Mouse (Mus musculus): Measurements from ENCODE around the gene Hmox1.
A peak's percentile ranks its signal among the peaks of the same experiment; 100 is the strongest.

Hmox1 gene

DNA sequence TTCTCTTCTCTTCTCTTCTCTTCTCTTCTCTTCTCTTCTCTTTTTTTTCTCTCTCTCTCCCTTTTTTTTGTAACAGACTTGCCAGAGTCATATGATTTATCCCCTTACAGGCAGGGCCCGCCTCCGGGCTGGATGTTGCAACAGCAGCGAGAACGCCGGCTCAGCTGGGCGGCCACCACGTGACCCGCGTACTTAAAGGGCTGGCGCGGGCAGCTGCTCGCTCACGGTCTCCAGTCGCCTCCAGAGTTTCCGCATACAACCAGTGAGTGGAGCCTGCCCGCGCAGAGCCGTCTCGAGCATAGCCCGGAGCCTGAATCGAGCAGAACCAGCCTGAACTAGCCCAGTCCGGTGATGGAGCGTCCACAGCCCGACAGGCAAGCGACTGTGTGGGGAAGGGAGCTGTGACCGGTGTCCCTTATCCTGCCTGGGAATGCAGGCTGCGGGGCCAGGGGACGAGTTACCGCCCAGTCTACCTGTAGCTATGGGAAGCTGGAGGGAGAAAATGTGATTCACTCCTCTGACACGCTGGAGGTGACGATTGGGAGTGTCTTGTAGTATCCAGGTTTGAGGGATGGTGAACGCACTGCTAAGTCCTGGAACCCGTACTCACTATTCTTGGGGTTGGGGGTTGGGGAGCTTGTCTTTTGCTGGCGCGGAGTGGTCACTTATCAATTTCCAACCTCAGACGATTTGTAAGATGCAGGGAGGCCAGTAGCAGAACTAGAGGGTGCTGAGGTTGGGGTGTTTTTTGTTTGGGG lies at the start of gene Hmox1:
Hmox1 (plus strand) TSS at position 223 of the 758 bp plus-strand sequence.
- H3K9me3 ChIP-seq (ENCODE audit: low read length) = no peaks in the 10 kb centered on the region

DNA sequence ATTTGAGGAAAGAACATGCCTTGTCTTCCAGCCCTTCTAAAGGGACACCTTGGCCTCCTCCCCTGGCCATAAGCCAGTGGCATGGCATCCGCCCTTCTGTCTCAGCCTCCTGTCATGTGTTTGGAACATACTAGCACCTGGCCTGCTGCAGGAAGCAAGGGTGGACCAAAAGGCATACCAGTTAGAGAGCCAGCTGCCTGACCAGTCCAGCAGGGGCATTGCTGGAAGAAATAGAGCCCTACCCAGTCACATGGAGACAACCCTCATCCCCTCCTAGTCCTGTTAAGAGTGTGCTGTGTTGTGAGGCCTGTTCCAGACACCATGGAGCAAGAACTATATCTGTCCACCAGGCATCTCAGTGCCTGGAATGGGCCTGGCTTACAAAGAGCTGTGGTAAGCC lies 47.1 kb upstream of the Hmox1 start:
- H3K27me3 ChIP-seq (ENCODE audit: insufficient read depth, low read length) = no peaks in the 10 kb centered on the region
- no peak for TF ChIP-seq NANOG (IDR thresholded peaks at IDR 0.05; ENCODE audit: borderline replicate concordance, low read length)
- no peak for TF ChIP-seq POU5F1 (IDR thresholded peaks at IDR 0.05; ENCODE audit: borderline replicate concordance, low read length)
- no peak for TF ChIP-seq CTCF (conservative IDR thresholded peaks at IDR 0.05; ENCODE audit: low read length)
- no peaks in the 10 kb centered on the region; the same call in 1 of the 2 replicates for H3K4me1 ChIP-seq (replicated peaks; ENCODE audit: low read depth, low read length)
- peaks cover 60% of the 10 kb centered on the region for H3K36me3 ChIP-seq (ENCODE audit: insufficient read depth, low read length)
- H3K4me3 ChIP-seq (replicated peaks; ENCODE audit: low read length) = no peak overlapping the region
- H3K9me3 ChIP-seq (ENCODE audit: low read length) = no peaks in the 10 kb centered on the region

More for the DNA sequence above, at the start of gene Hmox1:
- no peak for TF ChIP-seq NANOG (IDR thresholded peaks at IDR 0.05; ENCODE audit: borderline replicate concordance, low read length)
- TF ChIP-seq CTCF (conservative IDR thresholded peaks at IDR 0.05; ENCODE audit: low read length) = no peak
- no peak for TF ChIP-seq POU5F1 (IDR thresholded peaks at IDR 0.05; ENCODE audit: borderline replicate concordance, low read length)
- peaks cover 66% of the 10 kb centered on the region for H3K4me1 ChIP-seq (replicated peaks; ENCODE audit: low read depth, low read length)
- peaks cover 39% of the 10 kb centered on the region for H3K36me3 ChIP-seq (ENCODE audit: insufficient read depth, low read length)
- peak within 1 kb of the TSS; percentile 93 for H3K4me3 ChIP-seq (replicated peaks; ENCODE audit: low read length)
- peaks cover 7% of the 10 kb centered on the region; the same call in 1 of the 2 replicates for H3K27me3 ChIP-seq (ENCODE audit: insufficient read depth, low read length)

DNA sequence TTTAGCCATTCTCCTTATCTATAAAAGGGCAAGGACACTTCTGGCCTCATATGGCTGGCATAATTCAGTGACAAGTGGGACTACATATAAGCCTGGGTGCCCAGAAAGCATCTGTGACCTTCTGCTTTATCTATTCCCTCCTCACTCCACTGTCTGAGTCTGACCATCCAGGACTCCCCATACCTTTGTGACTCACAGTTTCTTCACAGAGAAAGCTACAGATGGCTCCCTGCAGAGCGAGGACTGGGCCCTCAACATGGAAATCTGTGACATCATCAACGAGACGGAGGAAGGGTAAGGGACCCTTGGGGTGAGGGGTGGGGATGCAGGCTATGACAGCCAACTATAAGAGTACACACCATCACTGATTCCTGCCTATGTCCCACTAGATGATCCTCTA lies 45.6 kb upstream of the Hmox1 start:
- Histone ChIP-seq H3K4me1 (replicated peaks; ENCODE audit: low read depth, low read length) (no peaks in the 10 kb centered on the region), H3K27me3 (ENCODE audit: insufficient read depth, low read length) (no peaks in the 10 kb centered on the region), H3K4me3 (replicated peaks; ENCODE audit: low read length) (no peak overlapping the region), H3K36me3 (ENCODE audit: insufficient read depth, low read length) (peaks cover 73% of the 10 kb centered on the region), H3K9me3 (ENCODE audit: low read length) (no peaks in the 10 kb centered on the region)
- TF ChIP-seq CTCF (conservative IDR thresholded peaks at IDR 0.05; ENCODE audit: low read length) = no peak
- TF ChIP-seq POU5F1 (IDR thresholded peaks at IDR 0.05; ENCODE audit: borderline replicate concordance, low read length) = no peak
- no peak for TF ChIP-seq NANOG (IDR thresholded peaks at IDR 0.05; ENCODE audit: borderline replicate concordance, low read length)

DNA sequence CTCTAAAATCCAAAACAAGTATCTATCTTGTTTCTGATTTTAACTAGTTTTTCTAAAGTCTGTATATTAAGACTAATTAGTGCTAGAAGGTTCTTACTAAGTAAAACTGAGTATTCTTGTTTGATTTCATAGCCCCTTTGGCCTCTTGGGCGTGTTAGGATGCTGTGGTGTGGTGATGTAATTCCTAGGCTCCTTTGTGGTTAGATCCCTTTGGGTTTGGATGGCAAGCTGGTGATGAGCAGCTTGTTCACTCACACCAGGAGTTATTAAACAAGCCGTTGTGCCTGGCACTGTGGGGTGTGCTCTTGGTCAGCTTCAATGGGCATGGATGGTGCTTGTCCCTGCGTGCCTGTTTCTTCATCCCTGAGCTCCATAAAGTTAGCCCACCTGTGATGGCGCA lies 40.1 kb upstream of the Hmox1 start:
- Histone ChIP-seq H3K27me3 (ENCODE audit: insufficient read depth, low read length) (no peaks in the 10 kb centered on the region), H3K4me1 (replicated peaks; ENCODE audit: low read depth, low read length) (peaks cover 20% of the 10 kb centered on the region), H3K9me3 (ENCODE audit: low read length) (no peaks in the 10 kb centered on the region), H3K4me3 (replicated peaks; ENCODE audit: low read length) (no peak overlapping the region), H3K36me3 (ENCODE audit: insufficient read depth, low read length) (peaks cover 94% of the 10 kb centered on the region)
- TF ChIP-seq NANOG (IDR thresholded peaks at IDR 0.05; ENCODE audit: borderline replicate concordance, low read length) (no peak), CTCF (conservative IDR thresholded peaks at IDR 0.05; ENCODE audit: low read length) (no peak), POU5F1 (IDR thresholded peaks at IDR 0.05; ENCODE audit: borderline replicate concordance, low read length) (no peak)

DNA sequence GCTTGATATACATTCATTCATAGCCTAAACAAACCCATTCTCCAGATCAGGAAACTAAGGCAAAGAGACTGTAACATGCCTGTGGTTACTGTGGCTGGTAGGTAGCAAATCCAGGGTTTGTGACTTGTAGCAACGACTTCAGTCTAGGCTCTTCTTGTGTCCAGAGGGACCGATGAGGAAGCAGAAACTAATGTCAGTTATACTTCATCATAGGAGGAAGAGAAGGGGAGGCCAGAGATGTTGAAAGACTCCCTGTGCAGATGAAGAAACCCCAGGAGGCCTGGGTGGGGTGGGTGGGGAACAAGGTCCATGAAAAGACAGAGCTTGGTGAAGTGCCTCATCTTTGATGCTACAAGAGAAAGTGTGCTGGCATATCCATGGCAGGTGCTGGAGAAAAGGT lies 37.7 kb upstream of the Hmox1 start:
- no peak for TF ChIP-seq POU5F1 (IDR thresholded peaks at IDR 0.05; ENCODE audit: borderline replicate concordance, low read length)
- no peak for TF ChIP-seq NANOG (IDR thresholded peaks at IDR 0.05; ENCODE audit: borderline replicate concordance, low read length)
- no peak for TF ChIP-seq CTCF (conservative IDR thresholded peaks at IDR 0.05; ENCODE audit: low read length)
- H3K9me3 ChIP-seq (ENCODE audit: low read length) = no peaks in the 10 kb centered on the region
- no peak overlapping the region for H3K4me3 ChIP-seq (replicated peaks; ENCODE audit: low read length)
- peaks cover 94% of the 10 kb centered on the region for H3K36me3 ChIP-seq (ENCODE audit: insufficient read depth, low read length)
- H3K4me1 ChIP-seq (replicated peaks; ENCODE audit: low read depth, low read length) = peaks cover 20% of the 10 kb centered on the region
- no peaks in the 10 kb centered on the region for H3K27me3 ChIP-seq (ENCODE audit: insufficient read depth, low read length)

DNA sequence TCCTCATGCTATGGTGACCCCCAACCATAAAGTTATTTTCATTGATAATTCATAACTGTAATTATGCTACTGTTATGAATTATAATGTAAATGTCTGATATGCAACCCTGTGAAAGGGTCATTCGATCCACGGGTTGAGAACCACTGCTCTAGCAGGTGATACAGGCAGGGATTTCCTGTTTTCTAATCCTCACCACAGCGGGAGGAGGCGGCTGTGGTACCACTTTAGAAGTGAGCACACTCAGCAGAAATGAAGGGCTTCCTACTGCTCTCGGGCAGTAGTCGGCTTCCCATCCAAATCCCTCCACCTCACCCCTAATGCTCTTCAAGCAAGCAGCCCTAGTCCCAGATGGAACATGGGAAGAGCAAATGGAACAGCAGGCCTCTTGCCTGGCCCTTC lies 33.4 kb upstream of the Hmox1 start:
- Histone ChIP-seq H3K36me3 (ENCODE audit: insufficient read depth, low read length) (peaks cover 95% of the 10 kb centered on the region), H3K27me3 (ENCODE audit: insufficient read depth, low read length) (no peaks in the 10 kb centered on the region), H3K9me3 (ENCODE audit: low read length) (no peaks in the 10 kb centered on the region), H3K4me1 (replicated peaks; ENCODE audit: low read depth, low read length) (peaks cover 7% of the 10 kb centered on the region), H3K4me3 (replicated peaks; ENCODE audit: low read length) (no peak overlapping the region)
- TF ChIP-seq NANOG (IDR thresholded peaks at IDR 0.05; ENCODE audit: borderline replicate concordance, low read length) (no peak), CTCF (conservative IDR thresholded peaks at IDR 0.05; ENCODE audit: low read length) (no peak), POU5F1 (IDR thresholded peaks at IDR 0.05; ENCODE audit: borderline replicate concordance, low read length) (no peak)

DNA sequence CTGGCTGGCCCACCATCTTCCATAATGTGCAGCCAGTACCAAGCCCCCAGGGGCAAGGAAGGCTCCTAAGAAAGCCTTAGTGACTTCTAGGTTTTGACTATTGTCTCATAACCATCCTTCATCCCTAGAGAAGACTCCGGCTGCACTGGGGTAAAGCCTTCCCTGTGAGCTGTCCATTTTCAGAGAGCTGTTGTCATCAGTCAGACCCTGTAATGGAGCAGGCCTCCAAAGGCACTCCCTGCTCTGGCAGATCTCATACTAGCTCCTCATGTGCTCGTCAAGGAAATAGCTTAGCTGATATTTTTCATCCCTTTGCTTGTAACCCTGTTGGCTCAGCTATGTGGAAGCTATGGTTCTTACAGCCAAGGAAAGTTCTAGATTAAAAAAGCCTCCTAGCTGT lies 32.6 kb upstream of the Hmox1 start:
- Histone ChIP-seq H3K9me3 (ENCODE audit: low read length) (no peaks in the 10 kb centered on the region), H3K4me1 (replicated peaks; ENCODE audit: low read depth, low read length) (no peaks in the 10 kb centered on the region), H3K27me3 (ENCODE audit: insufficient read depth, low read length) (no peaks in the 10 kb centered on the region), H3K4me3 (replicated peaks; ENCODE audit: low read length) (no peak overlapping the region), H3K36me3 (ENCODE audit: insufficient read depth, low read length) (peaks cover 96% of the 10 kb centered on the region)
- TF ChIP-seq POU5F1 (IDR thresholded peaks at IDR 0.05; ENCODE audit: borderline replicate concordance, low read length) (no peak), CTCF (conservative IDR thresholded peaks at IDR 0.05; ENCODE audit: low read length) (no peak), NANOG (IDR thresholded peaks at IDR 0.05; ENCODE audit: borderline replicate concordance, low read length) (no peak)

DNA sequence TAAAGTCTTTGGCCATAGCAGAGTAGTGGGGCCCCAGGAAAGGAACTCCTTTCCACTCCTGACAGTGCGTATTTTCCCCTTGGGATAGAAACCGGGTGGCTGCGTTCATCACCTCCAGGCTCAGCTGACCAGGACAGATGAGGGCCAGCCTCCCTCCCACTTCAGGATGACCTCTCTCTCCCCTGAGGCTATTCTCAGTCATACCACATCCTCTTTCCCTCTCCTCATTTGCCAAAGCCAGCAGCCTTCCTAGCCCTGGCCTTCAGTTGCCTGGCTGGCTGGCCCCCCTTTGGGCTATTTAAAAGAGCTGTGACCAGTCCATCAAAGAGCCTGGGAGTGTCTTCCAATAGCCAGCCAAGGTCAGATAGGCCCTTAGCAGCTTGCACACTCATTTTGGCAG lies 30.1 kb upstream of the Hmox1 start:
- Histone ChIP-seq H3K4me3 (replicated peaks; ENCODE audit: low read length) (no peak overlapping the region), H3K4me1 (replicated peaks; ENCODE audit: low read depth, low read length) (no peaks in the 10 kb centered on the region), H3K36me3 (ENCODE audit: insufficient read depth, low read length) (peaks cover 94% of the 10 kb centered on the region), H3K27me3 (ENCODE audit: insufficient read depth, low read length) (no peaks in the 10 kb centered on the region), H3K9me3 (ENCODE audit: low read length) (no peaks in the 10 kb centered on the region)
- no peak for TF ChIP-seq CTCF (conservative IDR thresholded peaks at IDR 0.05; ENCODE audit: low read length)
- TF ChIP-seq POU5F1 (IDR thresholded peaks at IDR 0.05; ENCODE audit: borderline replicate concordance, low read length) = no peak
- TF ChIP-seq NANOG (IDR thresholded peaks at IDR 0.05; ENCODE audit: borderline replicate concordance, low read length) = no peak

Measured in E14TG2a.4 (cell line).